Mouse (Mus musculus) gastrocnemius, postnatal 4 days (tissue): ENCODE measurements around the gene Olfr855. TPM values are rescaled to one million over a fixed set of nuclear protein-coding genes. Genes with fewer than 3 reads are reported as not detected.
A peak's percentile ranks its signal among the peaks of the same experiment; 100 is the strongest.

ENCODE experiments used
- DNase-seq, 2 experiments: peaks; one replicate each; pipeline ENCODE4 v3.0.0; 2021 to 2022; ENCODE audit warnings: low spot score in 2 of 2, mixed read lengths in 2 of 2
- long read RNA-seq, 2 experiments: library from polyadenylated mRNA; stranded (forward); transcript quantifications; one replicate each; pipeline ENCODE4 v2.0.0; 2021
- total RNA-seq, 2 experiments: library from RNA; stranded (reverse); gene quantifications; 2 replicates each; pipeline ENCODE4 v1.2.3; 2021

The Olfr855 gene
- not detected for total RNA-seq
- long read RNA-seq, experiment 1: 0 reads
- long read RNA-seq, experiment 2: 0 reads

DNA sequence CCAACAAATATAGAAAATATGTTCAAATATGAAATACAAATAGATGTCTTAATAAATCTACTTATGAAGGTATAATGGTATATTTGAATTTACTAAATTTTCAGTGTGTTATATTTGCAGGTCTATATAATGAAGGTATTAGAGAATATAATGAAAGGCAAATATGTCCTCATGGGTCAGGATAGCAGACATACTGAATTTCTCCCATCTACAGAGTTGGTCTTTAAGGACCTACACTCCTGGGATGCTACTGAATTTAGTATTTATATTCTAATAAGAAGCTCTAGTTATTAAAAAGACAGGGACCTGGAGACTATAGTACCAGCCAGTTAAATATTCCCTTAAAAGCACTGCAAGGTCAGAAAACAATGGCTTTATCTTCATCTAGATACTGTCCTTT lies at the start of gene Olfr855:
Gene Olfr855 (plus strand): TSS at position 301 of the 400 bp plus-strand sequence.
- no peak for DNase-seq

DNA sequence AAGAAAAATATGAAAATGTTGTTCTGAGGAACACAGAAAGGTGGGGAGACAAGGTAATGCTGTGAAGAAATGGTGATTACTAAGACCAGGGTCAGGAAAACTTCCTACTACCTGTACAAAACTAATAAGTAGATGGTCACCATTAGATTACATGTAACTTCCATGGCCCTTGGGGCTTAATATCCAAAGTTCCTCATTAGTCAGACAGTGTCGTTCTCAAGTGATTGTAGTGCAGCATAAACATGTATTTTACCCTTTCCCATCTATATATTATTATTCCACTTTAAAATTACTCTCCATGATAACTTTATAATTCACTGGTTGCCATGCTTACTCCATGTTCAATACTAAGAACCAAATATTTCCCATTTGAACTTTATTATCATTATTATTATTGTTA lies 41.4 kb upstream of the Olfr855 start, which contains the start of gene Olfr853:
Gene Olfr853 (minus strand): TSS at position 101 of the 400 bp plus-strand sequence.
- no peak for DNase-seq

- DNase-seq: no peak
Measured at GRCm38 (mm10) chr9:19567282-19567681, 15.1 kb upstream of the Olfr855 start, which contains the start of gene Olfr854. Gene Olfr854, minus strand, starts transcription at chr9:19567382.

DNA sequence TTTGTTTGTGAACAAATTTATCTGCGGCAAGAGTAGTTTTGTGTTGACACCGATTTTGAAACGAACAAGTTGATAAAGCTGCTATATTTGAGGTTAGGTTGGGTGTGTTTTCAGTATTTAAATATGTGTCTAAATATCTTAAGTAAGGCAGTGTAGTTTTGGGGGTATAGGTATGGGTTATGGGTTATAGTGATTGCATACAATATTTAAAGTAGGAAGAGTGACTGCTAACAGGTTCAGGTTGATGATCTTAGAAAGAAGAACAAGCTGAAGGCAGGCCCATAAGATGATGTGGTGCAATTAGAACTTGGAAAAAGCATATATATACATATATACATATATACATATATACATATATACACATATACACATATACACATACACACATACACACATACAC lies 38.9 kb downstream of the Olfr855 start:
- DNase-seq: no peak

DNA sequence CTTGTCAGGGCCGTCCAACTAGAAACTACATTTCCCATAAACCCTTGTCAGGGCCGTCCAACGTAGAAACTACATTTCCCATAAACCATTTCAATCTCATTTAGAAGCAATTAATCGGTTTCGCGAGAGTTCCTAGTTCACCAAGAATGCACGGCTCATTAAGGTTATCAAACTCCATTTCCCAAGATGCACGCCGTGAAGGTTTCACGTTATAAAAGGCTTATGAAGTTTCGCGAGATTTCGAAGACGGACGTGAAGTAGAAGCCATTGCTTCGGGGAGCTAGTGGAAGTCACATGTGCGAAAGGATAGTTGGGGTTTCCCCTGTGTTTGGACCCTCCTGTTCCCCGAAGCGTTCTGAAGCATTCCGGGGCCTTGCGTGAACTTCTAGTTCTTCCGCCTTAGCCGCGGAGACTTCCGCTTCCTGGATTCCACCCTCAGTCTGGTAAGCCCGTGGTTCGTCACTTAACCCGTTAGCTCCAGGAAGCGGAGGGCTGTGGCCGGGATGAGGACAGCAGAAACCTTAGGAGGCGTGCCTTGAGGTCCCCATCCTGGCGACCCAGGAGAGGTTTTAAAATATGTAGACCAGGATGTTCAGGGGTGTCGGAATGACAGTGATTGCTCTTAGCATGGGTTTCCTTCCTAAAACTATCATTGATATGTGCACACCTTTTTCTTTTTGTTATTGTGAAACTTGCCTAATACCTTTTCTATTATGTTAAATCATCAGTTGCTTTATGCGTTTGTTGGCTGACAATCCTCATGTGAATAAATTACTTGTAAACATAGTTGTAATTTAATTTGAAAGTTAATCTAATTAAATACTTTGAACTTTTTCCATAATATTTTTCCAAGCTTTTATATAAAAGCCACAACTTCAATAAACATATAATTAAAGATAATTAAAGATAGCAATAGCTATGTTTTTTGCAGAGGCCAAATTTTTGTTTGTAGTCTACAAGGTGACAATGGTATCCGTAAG lies 39.7 kb downstream of the Olfr855 start, which contains the start of gene Zfp317:
Gene Zfp317 (plus strand): TSS at position 260 of the 980 bp plus-strand sequence.
- peak; percentile 59 to 77 for DNase-seq

DNA sequence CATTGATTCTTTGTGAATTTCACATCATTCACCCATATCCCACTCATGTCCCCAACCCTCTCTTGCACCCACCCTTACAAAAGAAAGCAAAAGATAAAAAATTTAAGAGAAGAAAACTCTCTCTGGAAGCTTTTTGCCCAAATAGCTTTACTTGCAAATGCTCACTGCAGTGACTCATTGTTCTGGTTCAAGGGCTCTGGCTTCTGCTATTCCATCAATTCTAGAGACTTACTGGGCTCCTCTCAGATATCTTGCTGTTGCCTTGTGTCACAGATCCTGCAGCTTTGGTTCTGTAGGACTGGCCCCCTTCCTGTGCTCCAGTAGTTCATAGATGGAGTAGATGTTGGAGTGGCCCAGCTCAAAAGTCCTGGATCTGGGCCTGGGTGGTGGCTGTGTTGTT lies 47.2 kb downstream of the Olfr855 start:
- no peak for DNase-seq

Other genes starting within 250 kb of the Olfr855 start
- gene Olfr845, start 246.2 kb upstream of the Olfr855 start, total RNA-seq: not detected
- not detected for gene Olfr846, start 218.6 kb upstream of the Olfr855 start, total RNA-seq
- not detected for gene Olfr847, start 203.9 kb upstream of the Olfr855 start, total RNA-seq
- gene Olfr849, start 142.4 kb upstream of the Olfr855 start, total RNA-seq: not detected
- not detected for gene Olfr850, start 104.4 kb upstream of the Olfr855 start, total RNA-seq
- not detected for gene Olfr851, start 89.3 kb upstream of the Olfr855 start, total RNA-seq
- not detected for gene Olfr853, start 41.5 kb upstream of the Olfr855 start, total RNA-seq
- not detected for gene Olfr854, start 15.2 kb upstream of the Olfr855 start, total RNA-seq
- gene Zfp317, start 39.5 kb downstream of the Olfr855 start, total RNA-seq: 10 to 100 TPM; 12.5 to 15.6 TPM
- gene Olfr857, start 126.8 kb downstream of the Olfr855 start, total RNA-seq: not detected
- not detected for gene Olfr58, start 197.7 kb downstream of the Olfr855 start, total RNA-seq
- not detected for gene Olfr859, start 222.3 kb downstream of the Olfr855 start, total RNA-seq